28 mouse cellular contexts compared by ENCODE assay signal in the genomic region with DNA sequence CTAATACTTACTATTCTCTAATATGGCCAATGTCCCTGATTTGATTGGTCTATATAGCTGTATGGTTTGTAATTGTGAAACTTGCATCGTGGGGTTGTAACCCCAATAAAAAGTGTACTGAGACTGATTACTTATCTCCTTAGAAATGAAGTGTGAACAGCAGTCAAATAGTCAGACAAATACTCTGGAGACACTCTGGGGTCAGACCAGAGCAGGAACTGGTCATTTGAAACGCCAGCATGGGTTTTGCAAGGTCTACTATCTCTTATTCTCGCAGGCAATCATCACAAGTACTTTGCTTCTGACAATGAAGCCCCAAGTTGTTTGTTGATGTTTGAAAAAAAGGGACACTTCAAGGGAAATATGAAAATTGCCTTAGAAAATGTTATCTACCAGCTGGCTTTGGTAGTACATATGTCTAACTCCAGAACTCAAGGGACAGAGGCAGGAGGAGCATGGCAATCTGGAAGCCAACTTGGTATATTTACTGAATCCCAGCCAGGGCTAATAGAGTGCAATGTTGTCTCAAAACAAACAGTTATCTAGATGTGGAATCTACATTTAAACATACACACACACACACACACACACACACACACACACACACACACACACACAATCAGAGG.
"Had no signal": no experiment of that assay in that cellular context is flagged by ENCODE, and none has a peak within 500 bp of the region (broad histone marks: within the 10 kb centered on the region; RNA-seq: fewer than 3 reads in every experiment).

No protein-coding gene starts in this region.

- H3K36me3 ChIP-seq: limb, embryonic 10.5 days; limb, embryonic 12.5 days; limb, embryonic 13.5 days; limb, embryonic 15.5 days; liver, embryonic 12.5 days; liver, embryonic 13.5 days; liver, embryonic 15.5 days; midbrain, embryonic 10.5 days; midbrain, embryonic 12.5 days; midbrain, embryonic 13.5 days; midbrain, embryonic 15.5 days; neural tube, embryonic 12.5 days; neural tube, embryonic 13.5 days had no signal

- ATAC-seq: liver, embryonic 12.5 days; liver, postnatal 0 days; midbrain, embryonic 13.5 days; midbrain, embryonic 15.5 days; midbrain, embryonic 16.5 days had no signal

- DNase-seq: layer of hippocampus, postnatal 36 days; left cerebral cortex, postnatal 4 days; liver; liver, embryonic 13.5 days; liver, postnatal 0 days; lung, postnatal 14 days; lung, postnatal 4 days; midbrain, embryonic 14.5 days had no signal

- H3K27me3 ChIP-seq: limb, embryonic 12.5 days; limb, embryonic 13.5 days; limb, embryonic 15.5 days; liver, embryonic 12.5 days; liver, embryonic 13.5 days; liver, embryonic 15.5 days; megakaryocyte, embryonic 14.5 days; midbrain, embryonic 12.5 days; midbrain, embryonic 13.5 days; midbrain, embryonic 15.5 days; neural tube, embryonic 12.5 days; neural tube, embryonic 13.5 days had no signal

- H3K4me3 ChIP-seq: left cerebral cortex, adult 2 months; limb, embryonic 10.5 days; limb, embryonic 12.5 days; limb, embryonic 13.5 days; limb, embryonic 15.5 days; liver, embryonic 12.5 days; liver, embryonic 13.5 days; liver, embryonic 15.5 days; megakaryocyte, embryonic 14.5 days; midbrain, embryonic 10.5 days; midbrain, embryonic 12.5 days; midbrain, embryonic 13.5 days; midbrain, embryonic 15.5 days; myocyte; neural tube, embryonic 12.5 days; neural tube, embryonic 13.5 days had no signal

- H3K27ac ChIP-seq: left cerebral cortex, adult 2 months; limb, embryonic 10.5 days; limb, embryonic 12.5 days; limb, embryonic 13.5 days; limb, embryonic 15.5 days; liver, embryonic 12.5 days; liver, embryonic 13.5 days; liver, embryonic 14.5 days; liver, embryonic 15.5 days; macrophage; midbrain, embryonic 10.5 days; midbrain, embryonic 12.5 days; midbrain, embryonic 13.5 days; midbrain, embryonic 15.5 days; neural tube, embryonic 12.5 days; neural tube, embryonic 13.5 days had no signal

- H3K4me2 ChIP-seq: limb, embryonic 12.5 days; limb, embryonic 13.5 days; limb, embryonic 15.5 days; liver, embryonic 11.5 days; liver, embryonic 12.5 days; liver, embryonic 13.5 days; liver, embryonic 15.5 days; midbrain, embryonic 11.5 days; midbrain, embryonic 12.5 days; midbrain, embryonic 13.5 days; midbrain, embryonic 15.5 days; neural tube, embryonic 12.5 days; neural tube, embryonic 13.5 days had no signal

- H3K4me1 ChIP-seq: limb, embryonic 10.5 days; limb, embryonic 12.5 days; limb, embryonic 15.5 days; liver, embryonic 12.5 days; liver, embryonic 13.5 days; liver, embryonic 15.5 days; megakaryocyte, embryonic 14.5 days; midbrain, embryonic 10.5 days; midbrain, embryonic 12.5 days; midbrain, embryonic 13.5 days; midbrain, embryonic 15.5 days; neural tube, embryonic 12.5 days; neural tube, embryonic 13.5 days had no signal

- H3K9me3 ChIP-seq: limb, embryonic 10.5 days; limb, embryonic 12.5 days; limb, embryonic 13.5 days; limb, embryonic 15.5 days; liver, embryonic 12.5 days; liver, embryonic 13.5 days; liver, embryonic 15.5 days; megakaryocyte, embryonic 14.5 days; midbrain, embryonic 10.5 days; midbrain, embryonic 12.5 days; midbrain, embryonic 13.5 days; midbrain, embryonic 15.5 days; neural tube, embryonic 12.5 days; neural tube, embryonic 13.5 days had no signal

- H3K9ac ChIP-seq: limb, embryonic 12.5 days; limb, embryonic 13.5 days; limb, embryonic 15.5 days; liver, embryonic 12.5 days; liver, embryonic 13.5 days; liver, embryonic 14.5 days; liver, embryonic 15.5 days; liver, postnatal 0 days; midbrain, embryonic 12.5 days; midbrain, embryonic 13.5 days; midbrain, embryonic 15.5 days; neural tube, embryonic 12.5 days; neural tube, embryonic 13.5 days had no signal
